Mouse (Mus musculus): Measurements from ENCODE around the gene Olfr90. TPM values are rescaled to one million over a fixed set of nuclear protein-coding genes. Genes with fewer than 3 reads are reported as not detected.

The Olfr90 gene
- total and polyA plus RNA-seq, 2 experiments from 2014 or later: not detected

- TF ChIP-seq CTCF (IDR thresholded peaks at IDR 0.05; ENCODE audit: low read depth): peak; percentile 59
- Histone ChIP-seq H3K4me2 (ENCODE audit: low read depth, low read length) (peak overlapping the region; percentile 76), H3K9me3 (ENCODE audit: low read length) (no peaks in the 10 kb centered on the region), H3K36me3 (ENCODE audit: insufficient read depth, low read length) (no peaks in the 10 kb centered on the region), H3K27me3 (ENCODE audit: insufficient read depth, low read length) (no peaks in the 10 kb centered on the region), H3K4me1 (ENCODE audit: insufficient read depth, low read length) (peaks cover 14% of the 10 kb centered on the region), H3K4me3 (ENCODE audit: low read length) (peak overlapping the region; percentile 91), H3K9ac (replicated peaks; ENCODE audit: low read length) (peak overlapping the region; percentile 99), H3K27ac (peak overlapping the region; percentile 97)
- ATAC-seq (peak; percentile 36), DNase-seq (ENCODE audit: low spot score) (peak; percentile 69)
- under 1% methylated on average over 32 of the region's 58 CpGs for WGBS
Observed at GRCm38 (mm10) chr17:37046312-37047112, 41.8 kb downstream of the Olfr90 start.

- H3K36me3 ChIP-seq (ENCODE audit: insufficient read depth, low read length): no peaks in the 10 kb centered on the region
Observed at GRCm38 (mm10) chr17:37045611-37046311, 42.5 kb downstream of the Olfr90 start, which contains the start of gene Gabbr1. TSS of gene Gabbr1 (plus strand) at chr17:37045966.

GRCm38 (mm10) chr17:37044651-37045244 lies 43.6 kb downstream of the Olfr90 start:
- peak overlapping the region; percentile 76 for H3K4me2 ChIP-seq (ENCODE audit: low read depth, low read length)
- DNase-seq (ENCODE audit: low spot score): no peak
- H3K36me3 ChIP-seq (ENCODE audit: insufficient read depth, low read length): no peaks in the 10 kb centered on the region
- H3K27me3 ChIP-seq (ENCODE audit: insufficient read depth, low read length): no peaks in the 10 kb centered on the region
- 69% methylated on average over 7 of the region's 7 CpGs for WGBS
- peak overlapping the region; percentile 99 for H3K9ac ChIP-seq (replicated peaks; ENCODE audit: low read length)
- H3K4me1 ChIP-seq (ENCODE audit: insufficient read depth, low read length): peaks cover 14% of the 10 kb centered on the region
- no peak for TF ChIP-seq CTCF (IDR thresholded peaks at IDR 0.05; ENCODE audit: low read depth)
- peak overlapping the region; percentile 97; the same call in 1 of the 2 replicates for H3K27ac ChIP-seq
- ATAC-seq: no peak
- peak overlapping the region; percentile 91 for H3K4me3 ChIP-seq (ENCODE audit: low read length)
- no peaks in the 10 kb centered on the region for H3K9me3 ChIP-seq (ENCODE audit: low read length)

More at GRCm38 (mm10) chr17:37045611-37046311, 42.5 kb downstream of the Olfr90 start, which contains the start of gene Gabbr1:
- Histone ChIP-seq H3K9ac (replicated peaks; ENCODE audit: low read length) (peak within 1 kb of the TSS; percentile 99), H3K9me3 (ENCODE audit: low read length) (no peaks in the 10 kb centered on the region), H3K27me3 (ENCODE audit: insufficient read depth, low read length) (no peaks in the 10 kb centered on the region), H3K4me2 (ENCODE audit: low read depth, low read length) (peak within 1 kb of the TSS; percentile 76), H3K27ac (peak within 1 kb of the TSS; percentile 97), H3K4me1 (ENCODE audit: insufficient read depth, low read length) (peaks cover 14% of the 10 kb centered on the region), H3K4me3 (ENCODE audit: low read length) (peak within 1 kb of the TSS; percentile 91)
- under 1% methylated on average over 40 of the region's 55 CpGs for WGBS
- ATAC-seq (peak; percentile 81), DNase-seq (ENCODE audit: low spot score) (peak; percentile 91)
- no peak for TF ChIP-seq CTCF (IDR thresholded peaks at IDR 0.05; ENCODE audit: low read depth)

- H3K4me1 ChIP-seq (ENCODE audit: insufficient read depth, low read length): no peaks in the 10 kb centered on the region
- no peak overlapping the region for H3K27ac ChIP-seq
- H3K36me3 ChIP-seq (ENCODE audit: insufficient read depth, low read length): no peaks in the 10 kb centered on the region
- no peaks in the 10 kb centered on the region for H3K9me3 ChIP-seq (ENCODE audit: low read length)
- TF ChIP-seq CTCF (IDR thresholded peaks at IDR 0.05; ENCODE audit: low read depth): no peak
- DNase-seq (ENCODE audit: low spot score) (no peak), ATAC-seq (no peak)
- no peak overlapping the region for H3K9ac ChIP-seq (replicated peaks; ENCODE audit: low read length)
- H3K4me2 ChIP-seq (ENCODE audit: low read depth, low read length): no peak overlapping the region
- H3K27me3 ChIP-seq (ENCODE audit: insufficient read depth, low read length): no peaks in the 10 kb centered on the region
- 83% methylated on average over 2 of the region's 2 CpGs for WGBS
- H3K4me3 ChIP-seq (ENCODE audit: low read length): no peak overlapping the region
Observed at GRCm38 (mm10) chr17:37039127-37039894, 49.0 kb downstream of the Olfr90 start.

Other genes with a start within 250 kb of the Olfr90 start
- 0.47 TPM in 1 of 2 replicates, not detected in the other for gene Trim15, start 221.3 kb downstream of the Olfr90 start, total RNA-seq (2014; rRNA removed)
- gene Trim15, start 221.3 kb downstream of the Olfr90 start, polyA plus RNA-seq (2015; fragmentation: Nextera tagmentation; extraction: Ambion mirVana): 0.40 and 0.66 TPM in 2 replicates
- gene Trim10, start 218.9 kb downstream of the Olfr90 start, total RNA-seq (2014; rRNA removed): 0.11 TPM in 1 of 2 replicates, not detected in the other
- 0.19 and 0.23 TPM in 2 replicates for gene Trim10, start 218.9 kb downstream of the Olfr90 start, polyA plus RNA-seq (2015; fragmentation: Nextera tagmentation; extraction: Ambion mirVana)
- gene Trim40, start 198.4 kb downstream of the Olfr90 start, total RNA-seq (2014; rRNA removed): not detected in 2 replicates
- gene Trim40, start 198.4 kb downstream of the Olfr90 start, polyA plus RNA-seq (2015; fragmentation: Nextera tagmentation; extraction: Ambion mirVana): 0.13 TPM in 1 of 2 replicates, not detected in the other
- gene Trim31, start 190.4 kb downstream of the Olfr90 start, total RNA-seq (2014; rRNA removed): not detected in 2 replicates
- gene Trim31, start 190.4 kb downstream of the Olfr90 start, polyA plus RNA-seq (2015; fragmentation: Nextera tagmentation; extraction: Ambion mirVana): not detected in 2 replicates
- 4.2 and 6.1 TPM in 2 replicates for gene Rnf39, start 145.6 kb downstream of the Olfr90 start, total RNA-seq (2014; rRNA removed)
- 2.5 and 3.6 TPM in 2 replicates for gene Rnf39, start 145.6 kb downstream of the Olfr90 start, polyA plus RNA-seq (2015; fragmentation: Nextera tagmentation; extraction: Ambion mirVana)
- gene Ppp1r11, start 136.8 kb downstream of the Olfr90 start, total RNA-seq (2014; rRNA removed): 28.4 and 28.5 TPM in 2 replicates
- gene Ppp1r11, start 136.8 kb downstream of the Olfr90 start, polyA plus RNA-seq (2015; fragmentation: Nextera tagmentation; extraction: Ambion mirVana): 143 and 145 TPM in 2 replicates
- gene Znrd1, start 129.9 kb downstream of the Olfr90 start, total RNA-seq (2014; rRNA removed): 45.0 and 52.7 TPM in 2 replicates
- gene Znrd1, start 129.9 kb downstream of the Olfr90 start, polyA plus RNA-seq (2015; fragmentation: Nextera tagmentation; extraction: Ambion mirVana): 49.3 and 51.2 TPM in 2 replicates
- gene Znrd1as, start 129.9 kb downstream of the Olfr90 start, total RNA-seq (2014; rRNA removed): 1.3 and 3.2 TPM in 2 replicates
- gene Znrd1as, start 129.9 kb downstream of the Olfr90 start, polyA plus RNA-seq (2015; fragmentation: Nextera tagmentation; extraction: Ambion mirVana): 3.4 and 4.0 TPM in 2 replicates
- gene 2410137M14Rik, start 107.3 kb downstream of the Olfr90 start, total RNA-seq (2014; rRNA removed): not detected in 2 replicates
- 0.23 and 0.26 TPM in 2 replicates for gene 2410137M14Rik, start 107.3 kb downstream of the Olfr90 start, polyA plus RNA-seq (2015; fragmentation: Nextera tagmentation; extraction: Ambion mirVana)
- gene H2-M5, start 99.0 kb downstream of the Olfr90 start, total RNA-seq (2014; rRNA removed): 0.97 and 2.5 TPM in 2 replicates
- 1.1 and 1.9 TPM in 2 replicates for gene H2-M5, start 99.0 kb downstream of the Olfr90 start, polyA plus RNA-seq (2015; fragmentation: Nextera tagmentation; extraction: Ambion mirVana)
- 118 and 137 TPM in 2 replicates for gene Zfp57, start 87.3 kb downstream of the Olfr90 start, total RNA-seq (2014; rRNA removed)
- gene Zfp57, start 87.3 kb downstream of the Olfr90 start, polyA plus RNA-seq (2015; fragmentation: Nextera tagmentation; extraction: Ambion mirVana): 118 and 129 TPM in 2 replicates
- gene Mog, start 65.1 kb downstream of the Olfr90 start, total RNA-seq (2014; rRNA removed): 0.52 TPM in 1 of 2 replicates, not detected in the other
- gene Mog, start 65.1 kb downstream of the Olfr90 start, polyA plus RNA-seq (2015; fragmentation: Nextera tagmentation; extraction: Ambion mirVana): 1.5 and 1.7 TPM in 2 replicates
- 519 and 527 TPM in 2 replicates for gene Gabbr1, start 42.5 kb downstream of the Olfr90 start, total RNA-seq (2014; rRNA removed)
- 93.4 and 98.3 TPM in 2 replicates for gene Gabbr1, start 42.5 kb downstream of the Olfr90 start, polyA plus RNA-seq (2015; fragmentation: Nextera tagmentation; extraction: Ambion mirVana)
- gene Olfr91, start 9.8 kb upstream of the Olfr90 start, total RNA-seq (2014; rRNA removed): not detected in 2 replicates
- gene Olfr91, start 9.8 kb upstream of the Olfr90 start, polyA plus RNA-seq (2015; fragmentation: Nextera tagmentation; extraction: Ambion mirVana): 0.06 TPM in 1 of 2 replicates, not detected in the other
- gene Olfr92, start 31.6 kb upstream of the Olfr90 start, total RNA-seq (2014; rRNA removed): not detected in 2 replicates
- gene Olfr92, start 31.6 kb upstream of the Olfr90 start, polyA plus RNA-seq (2015; fragmentation: Nextera tagmentation; extraction: Ambion mirVana): not detected in 2 replicates
- not detected in 2 replicates for gene Olfr93, start 73.0 kb upstream of the Olfr90 start, total RNA-seq (2014; rRNA removed)
- not detected in 2 replicates for gene Olfr93, start 73.0 kb upstream of the Olfr90 start, polyA plus RNA-seq (2015; fragmentation: Nextera tagmentation; extraction: Ambion mirVana)
- not detected in 2 replicates for gene Ubd, start 105.4 kb upstream of the Olfr90 start, total RNA-seq (2014; rRNA removed)
- not detected in 2 replicates for gene Ubd, start 105.4 kb upstream of the Olfr90 start, polyA plus RNA-seq (2015; fragmentation: Nextera tagmentation; extraction: Ambion mirVana)
- gene Olfr94, start 112.5 kb upstream of the Olfr90 start, total RNA-seq (2014; rRNA removed): 0.58 and 1.3 TPM in 2 replicates
- 0.14 TPM in 1 of 2 replicates, not detected in the other for gene Olfr94, start 112.5 kb upstream of the Olfr90 start, polyA plus RNA-seq (2015; fragmentation: Nextera tagmentation; extraction: Ambion mirVana)
- gene Olfr95, start 124.6 kb upstream of the Olfr90 start, total RNA-seq (2014; rRNA removed): 0.37 TPM in 1 of 2 replicates, not detected in the other
- 0.03 and 0.04 TPM in 2 replicates for gene Olfr95, start 124.6 kb upstream of the Olfr90 start, polyA plus RNA-seq (2015; fragmentation: Nextera tagmentation; extraction: Ambion mirVana)
- not detected in 2 replicates for gene Olfr96, start 131.6 kb upstream of the Olfr90 start, total RNA-seq (2014; rRNA removed)
- not detected in 2 replicates for gene Olfr96, start 131.6 kb upstream of the Olfr90 start, polyA plus RNA-seq (2015; fragmentation: Nextera tagmentation; extraction: Ambion mirVana)
- gene Olfr97, start 148.8 kb upstream of the Olfr90 start, total RNA-seq (2014; rRNA removed): not detected in 2 replicates
- gene Olfr97, start 148.8 kb upstream of the Olfr90 start, polyA plus RNA-seq (2015; fragmentation: Nextera tagmentation; extraction: Ambion mirVana): not detected in 2 replicates
- not detected in 2 replicates for gene Olfr98, start 175.2 kb upstream of the Olfr90 start, total RNA-seq (2014; rRNA removed)
- not detected in 2 replicates for gene Olfr98, start 175.2 kb upstream of the Olfr90 start, polyA plus RNA-seq (2015; fragmentation: Nextera tagmentation; extraction: Ambion mirVana)
- 0.63 and 2.5 TPM in 2 replicates for gene H2-M3, start 181.7 kb upstream of the Olfr90 start, total RNA-seq (2014; rRNA removed)
- 1.9 and 2.7 TPM in 2 replicates for gene H2-M3, start 181.7 kb upstream of the Olfr90 start, polyA plus RNA-seq (2015; fragmentation: Nextera tagmentation; extraction: Ambion mirVana)
- not detected in 2 replicates for gene Olfr99, start 195.0 kb upstream of the Olfr90 start, total RNA-seq (2014; rRNA removed)
- gene Olfr99, start 195.0 kb upstream of the Olfr90 start, polyA plus RNA-seq (2015; fragmentation: Nextera tagmentation; extraction: Ambion mirVana): not detected in 2 replicates
- not detected in 2 replicates for gene Olfr101, start 215.8 kb upstream of the Olfr90 start, total RNA-seq (2014; rRNA removed)
- not detected in 2 replicates for gene Olfr101, start 215.8 kb upstream of the Olfr90 start, polyA plus RNA-seq (2015; fragmentation: Nextera tagmentation; extraction: Ambion mirVana)
- not detected in 2 replicates for gene Olfr102, start 228.6 kb upstream of the Olfr90 start, total RNA-seq (2014; rRNA removed)
- not detected in 2 replicates for gene Olfr102, start 228.6 kb upstream of the Olfr90 start, polyA plus RNA-seq (2015; fragmentation: Nextera tagmentation; extraction: Ambion mirVana)

Measured in hindbrain, postnatal 0 days (tissue).